Mouse (Mus musculus) left cerebral cortex, postnatal 10 days (tissue): Measurements from ENCODE around the gene Cadps. TPM values are rescaled to one million over a fixed set of nuclear protein-coding genes. Genes with fewer than 3 reads are reported as not detected.

Source experiments
- DNase-seq, 2 experiments: peaks; one replicate each; pipeline ENCODE4 v3.0.0; 2021 to 2022; ENCODE audit warnings: low spot score in 2 of 2, mixed read lengths in 1 of 2; ENCODE audit errors: extremely low spot score in 1 of 2
- intact Hi-C: fragments of 180-260 bp; cut with DNase I; formaldehyde crosslinking; loops from one replicate; pipeline ENCODE4 v1.15.1; 2025
- total RNA-seq, 2 experiments: library from RNA; stranded (reverse); gene quantifications; 2 replicates each; pipeline ENCODE4 v1.2.3; 2021

Cadps gene
- total RNA-seq, 2 experiments from 2014 or later: 227 to 236 TPM

- intact Hi-C loops: no loop called here
- DNase-seq: no peak
Observed at GRCm38 (mm10) chr14:12338811-12339565, 483.9 kb downstream of the Cadps start.

DNA sequence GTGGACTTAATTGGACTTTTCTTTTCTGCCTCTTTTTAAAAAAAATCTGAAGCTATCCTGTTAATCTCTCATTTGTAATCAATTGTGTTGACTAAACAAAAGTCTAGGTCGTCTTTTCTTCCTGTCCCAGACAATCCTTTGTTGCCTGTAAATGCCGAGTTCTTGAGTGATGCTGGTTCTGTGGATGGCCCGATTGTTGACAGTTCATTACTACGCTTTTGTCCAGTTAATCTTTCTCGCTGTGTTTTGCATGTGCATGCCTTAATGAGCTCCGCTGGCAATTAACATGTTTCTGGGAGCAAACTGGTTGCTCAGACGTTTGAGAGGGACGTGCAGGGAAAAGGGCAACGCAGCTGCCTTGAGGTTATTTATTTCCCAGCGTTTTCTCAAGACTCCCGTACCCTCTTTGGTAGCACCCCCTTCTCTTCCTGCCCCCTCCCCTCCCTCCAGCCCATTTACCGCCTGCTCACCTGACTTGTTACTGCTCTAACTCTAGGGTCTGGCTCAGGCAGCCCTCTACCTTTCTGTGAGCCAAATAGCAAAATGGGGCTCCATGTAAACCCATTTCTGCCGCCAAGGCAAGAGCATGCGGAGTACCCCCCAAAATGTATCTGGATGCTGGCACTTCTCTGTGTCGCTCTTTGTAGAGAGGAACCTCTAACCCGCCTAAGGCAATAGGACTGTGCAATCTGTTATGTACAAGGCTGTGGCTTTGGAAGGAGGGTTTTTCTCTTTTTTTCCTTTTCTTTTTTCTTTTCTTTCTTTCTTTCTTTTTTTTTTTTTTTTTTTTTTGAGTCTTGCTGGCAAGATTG, 484.7 kb downstream of the Cadps start:
- DNase-seq: no peak
- intact Hi-C loops: no loop called here

DNA sequence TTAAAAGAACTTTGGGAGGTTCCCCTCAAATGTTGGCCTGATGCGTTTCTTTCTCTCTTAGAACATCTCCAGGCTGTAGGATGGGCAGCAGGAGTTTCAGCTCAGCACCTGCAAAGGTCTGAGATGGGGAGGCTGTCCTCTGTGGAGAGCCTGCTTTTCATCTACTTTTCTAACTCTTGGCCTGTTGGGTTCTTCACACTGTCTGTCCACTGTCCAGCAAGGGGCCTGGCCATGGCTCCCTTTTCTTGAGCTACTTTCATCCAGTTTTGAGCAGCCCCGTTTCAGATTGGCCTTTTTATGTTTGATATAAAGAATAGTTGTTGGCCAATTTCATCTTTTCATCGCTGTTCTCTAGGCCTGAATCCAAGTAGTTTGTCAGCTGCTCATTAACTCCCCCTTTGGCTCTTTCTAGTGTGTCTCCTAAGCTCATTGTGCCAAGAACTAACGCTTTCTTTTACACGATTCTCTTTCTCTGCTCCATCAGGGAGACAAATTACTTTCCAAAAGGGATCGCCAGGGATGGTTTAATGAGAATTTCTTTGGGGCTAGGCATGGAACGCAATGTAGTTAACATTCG, 485.4 kb downstream of the Cadps start:
- DNase-seq: no peak
- intact Hi-C loops: no loop called here

GRCm38 (mm10) chr14:12334925-12335324, 488.0 kb downstream of the Cadps start:
- DNase-seq: no peak
- intact Hi-C loops: no loop called here

- intact Hi-C loops: no loop called here
Observed at GRCm38 (mm10) chr14:12333622-12334021, 489.3 kb downstream of the Cadps start.

More at GRCm38 (mm10) chr14:12333622-12334021, 489.3 kb downstream of the Cadps start:
- DNase-seq: no peak
